Mouse (Mus musculus): ENCODE results near the gene Tmem177. TPM values are rescaled to one million over a fixed set of nuclear protein-coding genes. Genes with fewer than 3 reads are reported as not detected.

The Tmem177 gene
- total RNA-seq, 2 experiments from 2014 or later: 9.4 to 9.5 TPM

GRCm38 (mm10) chr1:119892933-119893332 lies 20.1 kb downstream of the Tmem177 start:
- intact Hi-C loops (cut with DNase I): loop anchor here (10.0 kb wide), 1 partner anchor 438 kb away; no protein-coding TSS in a partner anchor
- no peak for DNase-seq (ENCODE audit: low spot score)

- no peak for DNase-seq (ENCODE audit: low spot score)
- intact Hi-C loops (cut with DNase I): loop anchor here (10.0 kb wide), 1 partner anchor 437 kb away; no protein-coding TSS in a partner anchor
These were observed 21.1 kb downstream of the Tmem177 start for GRCm38 (mm10) chr1:119891865-119892264.

- DNase-seq (ENCODE audit: low spot score): no peak
- intact Hi-C loops (cut with DNase I): loop anchor here (10.0 kb wide), 1 partner anchor 436 kb away; no protein-coding TSS in a partner anchor
These were observed 21.9 kb downstream of the Tmem177 start for GRCm38 (mm10) chr1:119891149-119891548.

GRCm38 (mm10) chr1:119889347-119889746 lies 23.7 kb downstream of the Tmem177 start:
- intact Hi-C loops (cut with DNase I): no loop called here
- DNase-seq (ENCODE audit: low spot score): no peak

- intact Hi-C loops (cut with DNase I): no loop called here
- no peak for DNase-seq (ENCODE audit: low spot score)
These were observed 26.7 kb downstream of the Tmem177 start for GRCm38 (mm10) chr1:119886320-119886719.

- no peak for DNase-seq (ENCODE audit: low spot score)
- intact Hi-C loops (cut with DNase I): no loop called here
These were observed 28.7 kb downstream of the Tmem177 start for GRCm38 (mm10) chr1:119884272-119884671.

GRCm38 (mm10) chr1:119878909-119879308 lies 34.1 kb downstream of the Tmem177 start:
- no peak for DNase-seq (ENCODE audit: low spot score)
- intact Hi-C loops (cut with DNase I): no loop called here

GRCm38 (mm10) chr1:119877469-119877868 lies 35.5 kb downstream of the Tmem177 start:
- intact Hi-C loops (cut with DNase I): no loop called here
- DNase-seq (ENCODE audit: low spot score): no peak

GRCm38 (mm10) chr1:119868395-119869161 lies 44.4 kb downstream of the Tmem177 start:
- no peak for DNase-seq (ENCODE audit: low spot score)
- intact Hi-C loops (cut with DNase I): no loop called here

- DNase-seq (ENCODE audit: low spot score): no peak
- intact Hi-C loops (cut with DNase I): no loop called here
These were observed 45.7 kb downstream of the Tmem177 start for GRCm38 (mm10) chr1:119867300-119867699.

- DNase-seq (ENCODE audit: low spot score): no peak
- intact Hi-C loops (cut with DNase I): no loop called here
These were observed 47.7 kb downstream of the Tmem177 start for GRCm38 (mm10) chr1:119865311-119865710.

GRCm38 (mm10) chr1:119863507-119864296 lies 49.3 kb downstream of the Tmem177 start:
- intact Hi-C loops (cut with DNase I): no loop called here
- DNase-seq (ENCODE audit: low spot score): no peak

GRCm38 (mm10) chr1:119859566-119859965 lies 53.4 kb downstream of the Tmem177 start:
- intact Hi-C loops (cut with DNase I): no loop called here
- DNase-seq (ENCODE audit: low spot score): no peak

Other genes with a start within 250 kb of the Tmem177 start
- gene Ptpn4, start 75.6 kb downstream of the Tmem177 start, total RNA-seq (2021): 10 to 100 TPM; 26.1 to 27.9 TPM
- gene Cfap221, start 84.0 kb upstream of the Tmem177 start, total RNA-seq (2021): not detected
- gene Sctr, start 93.7 kb upstream of the Tmem177 start, total RNA-seq (2021): not detected
- 1 to 10 TPM; 5.1 to 6.9 TPM for gene Tmem37, start 160.9 kb upstream of the Tmem177 start, total RNA-seq (2021)
- 100 to 1,000 TPM; 246 to 290 TPM for gene Dbi, start 207.9 kb upstream of the Tmem177 start, total RNA-seq (2021)
- gene 3110009E18Rik, start 208.0 kb upstream of the Tmem177 start, total RNA-seq (2021): 1 to 10 TPM; 4.1 to 4.7 TPM

Data from heart, postnatal 25 days (tissue).